Mouse (Mus musculus): ENCODE measurements around the gene Gm10153.
A peak's percentile ranks its signal among the peaks of the same experiment; 100 is the strongest.
"Not testable (repeated sequence)": the region's sequence is repeated elsewhere in the genome, so short reads cannot be mapped to it uniquely, and the experiment has no call there.

Gene Gm10153

GRCm38 (mm10) chr7:142190289-142190688 lies at the start of gene Gm10153:
Gene Gm10153, minus strand, starts transcription at chr7:142190389.
- no peak for DNase-seq

- no peak for DNase-seq
Measured at GRCm38 (mm10) chr7:142231540-142231939, 41.4 kb upstream of the Gm10153 start.

GRCm38 (mm10) chr7:142229871-142230270 lies 39.7 kb upstream of the Gm10153 start, which contains the start of gene Krtap5-5:
Gene Krtap5-5, minus strand, starts transcription at chr7:142229971.
- not testable (repeated sequence) for DNase-seq

GRCm38 (mm10) chr7:142224518-142224917 lies 34.3 kb upstream of the Gm10153 start:
- no peak for DNase-seq

GRCm38 (mm10) chr7:142212136-142212535 lies 21.9 kb upstream of the Gm10153 start:
- DNase-seq = not testable (repeated sequence)

- no peak for DNase-seq
Measured at GRCm38 (mm10) chr7:142211559-142211958, 21.4 kb upstream of the Gm10153 start, which contains the start of gene Gm7579. Gene Gm7579, plus strand, starts transcription at chr7:142211859.

- not testable (repeated sequence) for DNase-seq
Measured at GRCm38 (mm10) chr7:142206891-142207290, 16.7 kb upstream of the Gm10153 start.

GRCm38 (mm10) chr7:142205488-142205887 lies 15.3 kb upstream of the Gm10153 start:
- DNase-seq = no peak

GRCm38 (mm10) chr7:142201064-142201463 lies 10.9 kb upstream of the Gm10153 start, which contains the start of gene Krtap5-3:
Gene Krtap5-3, plus strand, starts transcription at chr7:142201364.
- no peak for DNase-seq

- no peak for DNase-seq
Measured at GRCm38 (mm10) chr7:142198748-142199147, 8.6 kb upstream of the Gm10153 start.

GRCm38 (mm10) chr7:142188156-142188555 lies 2.0 kb downstream of the Gm10153 start:
- DNase-seq = no peak

- no peak for DNase-seq
Measured at GRCm38 (mm10) chr7:142181021-142181420, 9.2 kb downstream of the Gm10153 start.

- DNase-seq = no peak
Measured at GRCm38 (mm10) chr7:142178685-142179084, 11.5 kb downstream of the Gm10153 start.

GRCm38 (mm10) chr7:142175905-142176304 lies 14.3 kb downstream of the Gm10153 start, which contains the start of gene Krtap5-2:
Gene Krtap5-2, minus strand, starts transcription at chr7:142176005.
- DNase-seq = not testable (repeated sequence)

GRCm38 (mm10) chr7:142169836-142170235 lies 20.4 kb downstream of the Gm10153 start:
- DNase-seq = no peak

- DNase-seq = not testable (repeated sequence)
Measured at GRCm38 (mm10) chr7:142165639-142166038, 24.6 kb downstream of the Gm10153 start, which contains the start of gene Gm4553. Gene Gm4553, minus strand, starts transcription at chr7:142165739.

- DNase-seq = no peak
Measured at GRCm38 (mm10) chr7:142159366-142159765, 30.8 kb downstream of the Gm10153 start.

GRCm38 (mm10) chr7:142157013-142157412 lies 33.2 kb downstream of the Gm10153 start, which contains the start of gene Gm29735:
Gene Gm29735, minus strand, starts transcription at chr7:142157113.
- not testable (repeated sequence) for DNase-seq

- DNase-seq = no peak
Measured at GRCm38 (mm10) chr7:142155308-142155707, 34.9 kb downstream of the Gm10153 start.

GRCm38 (mm10) chr7:142152191-142152590 lies 38.0 kb downstream of the Gm10153 start:
- DNase-seq = no peak

- no peak for DNase-seq
Measured at GRCm38 (mm10) chr7:142148633-142149032, 41.6 kb downstream of the Gm10153 start.

GRCm38 (mm10) chr7:142146033-142146432 lies 44.2 kb downstream of the Gm10153 start:
- DNase-seq = peak; percentile 39 to 42

- DNase-seq = no peak
Measured at GRCm38 (mm10) chr7:142145413-142145940, 44.7 kb downstream of the Gm10153 start.

- no peak for DNase-seq
Measured at GRCm38 (mm10) chr7:142144507-142144906, 45.7 kb downstream of the Gm10153 start, which contains the start of gene Gm45337. Gene Gm45337, minus strand, starts transcription at chr7:142144607.
